Comparison of ENCODE assay signal across 27 mouse cellular contexts in the genomic region with DNA sequence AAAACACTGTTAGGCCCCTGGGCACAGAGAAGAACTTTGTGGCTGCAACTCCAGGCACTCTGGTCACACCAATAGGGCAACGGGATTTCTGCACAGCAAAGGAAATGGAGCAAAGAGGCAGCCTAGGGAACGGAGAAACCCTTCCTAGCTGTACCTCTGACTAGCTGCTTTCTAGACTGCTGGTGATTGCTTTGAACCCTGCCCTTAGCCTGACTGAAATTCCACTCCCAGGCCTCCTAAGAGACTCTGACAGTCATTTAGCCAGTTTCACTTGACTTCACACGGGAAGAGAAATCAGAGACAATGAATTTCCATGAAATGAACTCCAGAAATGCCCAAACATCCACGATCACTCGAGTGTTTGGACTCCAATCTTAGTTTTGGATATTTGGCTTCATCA. TPM values are rescaled to one million over a fixed set of nuclear protein-coding genes. Genes with fewer than 3 reads are reported as not detected.
"Had no signal": no experiment of that assay in that cellular context is flagged by ENCODE, and none has a peak within 500 bp of the region (broad histone marks: within the 10 kb centered on the region; RNA-seq: fewer than 3 reads in every experiment).

No protein-coding gene starts in this region.

- H3K9me3 ChIP-seq: forebrain, embryonic 15.5 days; heart, embryonic 13.5 days; heart, embryonic 15.5 days; hindbrain, embryonic 13.5 days; hindbrain, embryonic 15.5 days; limb, embryonic 13.5 days; limb, embryonic 15.5 days; liver, embryonic 12.5 days had no signal

- DNase-seq: forebrain, postnatal 0 days; gastrocnemius, postnatal 14 days; gastrocnemius, postnatal 36 days; heart, adult 18-20 months; heart, postnatal 14 days; heart, postnatal 36 days; kidney, adult 18-20 months; layer of hippocampus, adult 9-11 months; layer of hippocampus, postnatal 36 days; left cerebral cortex, postnatal 4 days; lung, adult 18-20 months had no signal

- H3K27me3 ChIP-seq: forebrain, embryonic 15.5 days; heart, embryonic 13.5 days; heart, embryonic 15.5 days; hindbrain, embryonic 13.5 days; hindbrain, embryonic 15.5 days; limb, embryonic 13.5 days; limb, embryonic 15.5 days; liver, embryonic 12.5 days had no signal

- H3K4me1 ChIP-seq: forebrain, embryonic 15.5 days; heart, embryonic 13.5 days; heart, embryonic 15.5 days; hindbrain, embryonic 13.5 days; hindbrain, embryonic 15.5 days; limb, embryonic 13.5 days; limb, embryonic 15.5 days; liver, embryonic 12.5 days had no signal

- H3K36me3 ChIP-seq: forebrain, embryonic 15.5 days; heart, embryonic 13.5 days; heart, embryonic 15.5 days; hindbrain, embryonic 13.5 days; hindbrain, embryonic 15.5 days; limb, embryonic 13.5 days; limb, embryonic 15.5 days; liver, embryonic 12.5 days had no signal

- ATAC-seq: forebrain, embryonic 15.5 days; forebrain, postnatal 0 days; hindbrain, postnatal 0 days; intestine, embryonic 16.5 days; liver, embryonic 12.5 days had no signal

- H3K9ac ChIP-seq: forebrain, embryonic 15.5 days; forebrain, postnatal 0 days; heart, embryonic 13.5 days; heart, embryonic 15.5 days; hindbrain, embryonic 13.5 days; hindbrain, embryonic 15.5 days; limb, embryonic 13.5 days; limb, embryonic 15.5 days; liver, embryonic 12.5 days; liver, embryonic 14.5 days had no signal

- H3K4me3 ChIP-seq: forebrain, embryonic 15.5 days; heart, embryonic 13.5 days; heart, embryonic 15.5 days; hindbrain, embryonic 13.5 days; hindbrain, embryonic 15.5 days; limb, embryonic 13.5 days; limb, embryonic 15.5 days; liver, embryonic 12.5 days had no signal

- H3K4me2 ChIP-seq: forebrain, embryonic 15.5 days; heart, embryonic 11.5 days; heart, embryonic 13.5 days; heart, embryonic 15.5 days; hindbrain, embryonic 13.5 days; hindbrain, embryonic 15.5 days; limb, embryonic 13.5 days; limb, embryonic 15.5 days; liver, embryonic 12.5 days had no signal

- H3K27ac ChIP-seq: forebrain, embryonic 15.5 days; heart, embryonic 13.5 days; heart, embryonic 15.5 days; hindbrain, embryonic 13.5 days; hindbrain, embryonic 15.5 days; hindbrain, postnatal 0 days; limb, embryonic 13.5 days; limb, embryonic 15.5 days; liver, embryonic 12.5 days; liver, embryonic 14.5 days had no signal

RNA-seq across cellular contexts. Expression of a gene that starts 38.8 kb away (rescaled TPM):
- polyA plus RNA-seq: heart, embryonic 15.5 days; heart, postnatal 0 days; hindbrain, embryonic 11.5 days; hindbrain, embryonic 13.5 days; intestine, embryonic 16.5 days; liver, adult 2 months; liver, embryonic 12.5 days; liver, embryonic 14.5 days; liver, embryonic 16.5 days had no signal
